Mouse (Mus musculus) bone marrow macrophage, adult 2 months (primary cell): Measurements from ENCODE around the gene Zfp472. TPM values are rescaled to one million over a fixed set of nuclear protein-coding genes. Genes with fewer than 3 reads are reported as not detected.
"Not testable (repeated sequence)": the region's sequence is repeated elsewhere in the genome, so short reads cannot be mapped to it uniquely, and the experiment has no call there.

Source experiments
- H3K27ac ChIP-seq: 2 replicates; pipeline ENCODE4 v1.5.1; 2012; ENCODE audit warnings: low read depth, low read length; ENCODE audit not compliant: insufficient read depth
- H3K4me1 ChIP-seq: 2 replicates; pipeline ENCODE4 v1.6.1; 2012; ENCODE audit warnings: low read length; ENCODE audit not compliant: control insufficient read depth, insufficient read depth
- H3K4me3 ChIP-seq: 2 replicates; pipeline ENCODE4 v1.5.1; 2012; ENCODE audit warnings: mild to moderate bottlenecking, low read length, moderate library complexity; ENCODE audit not compliant: insufficient read depth
- CTCF ChIP-seq: IDR thresholded peaks from 2 replicates; pipeline ENCODE4 v1.5.1; 2012; ENCODE audit warnings: low read depth, mild to moderate bottlenecking, low read length, moderate library complexity
- POLR2A ChIP-seq: IDR thresholded peaks from 2 replicates; pipeline ENCODE4 v1.6.1; 2012; ENCODE audit warnings: mild to moderate bottlenecking, low read depth, low read length, borderline replicate concordance
- polyA plus RNA-seq: library from polyadenylated mRNA; stranded (reverse); fragments of >200 nt; gene quantifications from 2 replicates; pipeline ENCODE4 v1.2.4, GENCODE M21; 2012; ENCODE audit not compliant: missing spikeins, insufficient read depth, insufficient read length

The Zfp472 gene
- polyA plus RNA-seq, 1 experiment, result 6.8 TPM

- Histone ChIP-seq H3K4me1 (peaks cover 5% of the 10 kb centered on the region; the same call in 1 of the 2 replicates), H3K4me3 (peak within 1 kb of the TSS; percentile 72), H3K27ac (peak within 1 kb of the TSS; percentile 51)
- no peak for TF ChIP-seq POLR2A
Measured at GRCm38 (mm10) chr17:32992699-32993474, 27.3 kb downstream of the Zfp472 start, which contains the start of gene Zfp952. TSS of gene Zfp952 (plus strand) at chr17:32993129.

GRCm38 (mm10) chr17:32998492-32998891, 32.9 kb downstream of the Zfp472 start:
- H3K27ac ChIP-seq, result no peak overlapping the region
- H3K4me1 ChIP-seq, result peaks cover 2% of the 10 kb centered on the region; the same call in 1 of the 2 replicates
- TF ChIP-seq POLR2A (no peak), CTCF (no peak)
- no peak overlapping the region for H3K4me3 ChIP-seq

GRCm38 (mm10) chr17:33008337-33008736, 42.7 kb downstream of the Zfp472 start:
- TF ChIP-seq CTCF, result no peak
- TF ChIP-seq POLR2A, result no peak
- Histone ChIP-seq H3K4me1 (no peaks in the 10 kb centered on the region), H3K4me3 (no peak overlapping the region), H3K27ac (no peak overlapping the region)

DNA sequence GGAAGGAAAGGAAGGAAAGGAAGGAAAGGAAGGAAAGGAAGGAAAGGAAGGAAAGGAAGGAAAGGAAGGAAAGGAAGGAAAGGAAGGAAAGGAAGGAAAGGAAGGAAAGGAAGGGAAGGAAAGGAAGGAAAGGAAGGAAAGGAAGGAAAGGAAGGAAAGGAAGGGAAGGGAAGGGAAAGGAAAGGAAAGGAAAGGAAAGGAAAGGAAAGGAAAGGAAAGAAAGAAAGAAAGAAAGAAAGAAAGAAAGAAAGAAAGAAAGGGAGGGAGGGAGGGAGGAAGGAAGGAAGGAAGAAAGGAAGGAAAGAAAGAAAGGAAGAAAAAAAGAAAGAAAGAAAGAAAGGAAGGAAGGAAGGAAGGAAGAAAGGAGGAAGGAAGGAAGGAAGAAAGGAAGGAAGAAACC, 54.8 kb downstream of the Zfp472 start:
- not testable (repeated sequence) for H3K27ac ChIP-seq, H3K4me1 ChIP-seq, H3K4me3 ChIP-seq

Other genes with a start within 250 kb of the Zfp472 start
- 44.6 and 47.2 TPM in 2 replicates for gene Zfp871, start 177.5 kb upstream of the Zfp472 start, polyA plus RNA-seq
- 0.68 and 0.82 TPM in 2 replicates for gene Zfp811, start 155.9 kb upstream of the Zfp472 start, polyA plus RNA-seq
- 9.2 and 9.6 TPM in 2 replicates for gene Zfp799, start 135.6 kb upstream of the Zfp472 start, polyA plus RNA-seq
- gene Zfp870, start 74.2 kb upstream of the Zfp472 start, polyA plus RNA-seq, result 5.0 and 6.8 TPM in 2 replicates
- gene Cyp4f14, start 48.5 kb upstream of the Zfp472 start, polyA plus RNA-seq, result not detected in 2 replicates
- gene Cyp4f13, start 18.4 kb upstream of the Zfp472 start, polyA plus RNA-seq, result 49.0 and 53.3 TPM in 2 replicates
- 9.9 and 10.5 TPM in 2 replicates for gene Zfp952, start 27.3 kb downstream of the Zfp472 start, polyA plus RNA-seq
- gene Zfp763, start 67.6 kb downstream of the Zfp472 start, polyA plus RNA-seq, result 3.3 and 4.7 TPM in 2 replicates
- not detected in 2 replicates for gene 4921501E09Rik, start 102.2 kb downstream of the Zfp472 start, polyA plus RNA-seq
- 4.7 and 7.1 TPM in 2 replicates for gene Zfp563, start 123.5 kb downstream of the Zfp472 start, polyA plus RNA-seq
- not detected in 2 replicates for gene Morc2b, start 173.9 kb downstream of the Zfp472 start, polyA plus RNA-seq
- not detected in 2 replicates for gene Olfr55, start 202.6 kb downstream of the Zfp472 start, polyA plus RNA-seq
- gene Olfr239, start 225.5 kb downstream of the Zfp472 start, polyA plus RNA-seq, result not detected in 2 replicates